In genomic region chr2:163392436-163392835, GRCm38 (mm10) we compare ENCODE assay signal across 9 mouse cellular contexts. TPM values are rescaled to one million over a fixed set of nuclear protein-coding genes. Genes with fewer than 3 reads are reported as not detected.
DNase-seq lines count a peak whose midpoint lies in the region; ATAC-seq lines count a peak whose summit lies in the region.
"Had no signal": no experiment of that assay in that cellular context is flagged by ENCODE, and none has a peak within 500 bp of the region (broad histone marks: within the 10 kb centered on the region; RNA-seq: fewer than 3 reads in every experiment).

No protein-coding gene starts in this region.

- H3K4me3 ChIP-seq in heart, embryonic 15.5 days, result peak overlapping the region; percentile 63
- H3K4me3 ChIP-seq: layer of hippocampus, adult 2 months had no signal

- H3K9ac ChIP-seq in heart, embryonic 15.5 days, result peak overlapping the region; percentile 48; the same call in 1 of the 2 replicates

- peak overlapping the region; percentile 61 for H3K4me2 ChIP-seq in heart, embryonic 15.5 days

- no peaks in the 10 kb centered on the region for H3K9me3 ChIP-seq in heart, embryonic 15.5 days (replicated peaks)

- H3K27me3 ChIP-seq in heart, embryonic 15.5 days, result no peaks in the 10 kb centered on the region

- peaks cover 9% of the 10 kb centered on the region for H3K36me3 ChIP-seq in heart, embryonic 15.5 days

- H3K4me1 ChIP-seq in heart, embryonic 15.5 days (replicated peaks), result peaks cover 19% of the 10 kb centered on the region

- ATAC-seq in heart, embryonic 15.5 days (replicated peaks; ENCODE audit: insufficient number of reproducible peaks, insufficient read depth, low FRiP score, low read depth), result peak; percentile 90
- ATAC-seq in CD4-positive, CD25-positive, alpha-beta regulatory T cell, adult 4 months, result no peak
- ATAC-seq in megakaryocyte progenitor cell, adult 5-6 weeks (replicated peaks; ENCODE audit: poor library complexity), result no peak

- DNase-seq in gastrocnemius, adult 18-20 months (ENCODE audit: low spot score), result peak; percentile 79
- peak; percentile 74 for DNase-seq in gastrocnemius, postnatal 14 days
- DNase-seq in lung, postnatal 14 days, result peak; percentile 26
- no peak for DNase-seq in adrenal gland, postnatal 14 days

- intact Hi-C loops in gastrocnemius, postnatal 14 days (cut with DNase I; ENCODE audit: low total_unique reads), result no loop called here

- WGBS in heart, embryonic 15.5 days, result 28% methylated on average over 6 of the region's 6 CpGs

- peak overlapping the region; percentile 97 for H3K27ac ChIP-seq in heart, embryonic 15.5 days
- H3K27ac ChIP-seq: layer of hippocampus, adult 2 months had no signal

RNA-seq across cellular contexts. Expression of gene Jph2, which starts 5.4 kb away (rescaled TPM):
- 100 to 1,000 TPM; 401 to 487 TPM for total RNA-seq in gastrocnemius, adult 18-20 months (2021)
- total RNA-seq in gastrocnemius, postnatal 14 days (2021), result 100 to 1,000 TPM; 352 to 422 TPM
- 41.0 and 47.7 TPM in 2 replicates for polyA plus RNA-seq in heart, embryonic 15.5 days (2015; fragmentation: Nextera tagmentation; extraction: Ambion mirVana)
- polyA plus RNA-seq in CD4-positive, CD25-positive, alpha-beta regulatory T cell, adult 4 months (2017; shearing (Covaris generic)), result not detected
- total RNA-seq in adrenal gland, postnatal 14 days (2021), result 4.3 and 4.5 TPM in 2 replicates
- not detected in 2 replicates for total RNA-seq in megakaryocyte progenitor cell, adult 5-6 weeks (2015)
- not detected in 2 replicates for total RNA-seq in megakaryocyte progenitor cell, adult 5-6 weeks (2017)
- total RNA-seq: common myeloid progenitor, adult 5-6 weeks had no signal

RNA-seq across cellular contexts. Expression of gene Oser1, which starts 32.1 kb away (rescaled TPM):
- total RNA-seq in gastrocnemius, adult 18-20 months (2021), result 10 to 100 TPM; 31.4 to 38.1 TPM
- 10 to 100 TPM; 25.9 to 29.5 TPM for total RNA-seq in gastrocnemius, postnatal 14 days (2021)
- 47.5 and 55.9 TPM in 2 replicates for polyA plus RNA-seq in heart, embryonic 15.5 days (2015; fragmentation: Nextera tagmentation; extraction: Ambion mirVana)
- 100 to 1,000 TPM; 134 to 146 TPM for polyA plus RNA-seq in CD4-positive, CD25-positive, alpha-beta regulatory T cell, adult 4 months (2017; shearing (Covaris generic))
- total RNA-seq in adrenal gland, postnatal 14 days (2021), result 34.8 and 37.3 TPM in 2 replicates
- 87.4 and 102 TPM in 2 replicates for total RNA-seq in megakaryocyte progenitor cell, adult 5-6 weeks (2015)
- total RNA-seq in megakaryocyte progenitor cell, adult 5-6 weeks (2017), result 89.6 and 93.2 TPM in 2 replicates

RNA-seq across cellular contexts. Expression of gene Gdap1l1, which starts 45.8 kb away (rescaled TPM):
- under 1 TPM in 1 of 2 experiments, not detected in 1; 0.21 TPM for total RNA-seq in gastrocnemius, adult 18-20 months (2021)
- under 1 TPM in 1 of 2 experiments, not detected in 1; 0.23 TPM for total RNA-seq in gastrocnemius, postnatal 14 days (2021)
- polyA plus RNA-seq in heart, embryonic 15.5 days (2015; fragmentation: Nextera tagmentation; extraction: Ambion mirVana), result 0.18 and 1.5 TPM in 2 replicates
- polyA plus RNA-seq in CD4-positive, CD25-positive, alpha-beta regulatory T cell, adult 4 months (2017; shearing (Covaris generic)), result not detected
- total RNA-seq in adrenal gland, postnatal 14 days (2021), result 5.4 TPM in 2 replicates
- not detected in 2 replicates for total RNA-seq in megakaryocyte progenitor cell, adult 5-6 weeks (2015)
- total RNA-seq in megakaryocyte progenitor cell, adult 5-6 weeks (2017), result not detected in 2 replicates

Comparison
In these comparisons a context has a peak if more than half of its experiments do, and no peak if none do; other contexts are left out.
1. RNA of gene Jph2, which starts 5.4 kb away (total RNA-seq): 401 to 487 TPM in gastrocnemius, adult 18-20 months and 352 to 422 TPM in gastrocnemius, postnatal 14 days; 4.3 to 4.5 TPM in adrenal gland, postnatal 14 days and not detected in megakaryocyte progenitor cell, adult 5-6 weeks; every median in the first group is over 10 times any median in the second.